Mouse (Mus musculus) ovary, adult 10 weeks (tissue): ENCODE data around the gene Amigo2. TPM values are rescaled to one million over a fixed set of nuclear protein-coding genes. Genes with fewer than 3 reads are reported as not detected.

Experiments
- polyA plus RNA-seq: library from polyadenylated mRNA; stranded (reverse); fragments of 350-450 nt; fragmentation: Illumina TruSeq; extraction: RNeasy Lipid Tissue Mini Kit (QIAGEN cat#74804); gene quantifications from one replicate; pipeline ENCODE4 v1.2.3, GENCODE M21; 2014

Amigo2 gene
- 18.7 TPM for polyA plus RNA-seq

DNA sequence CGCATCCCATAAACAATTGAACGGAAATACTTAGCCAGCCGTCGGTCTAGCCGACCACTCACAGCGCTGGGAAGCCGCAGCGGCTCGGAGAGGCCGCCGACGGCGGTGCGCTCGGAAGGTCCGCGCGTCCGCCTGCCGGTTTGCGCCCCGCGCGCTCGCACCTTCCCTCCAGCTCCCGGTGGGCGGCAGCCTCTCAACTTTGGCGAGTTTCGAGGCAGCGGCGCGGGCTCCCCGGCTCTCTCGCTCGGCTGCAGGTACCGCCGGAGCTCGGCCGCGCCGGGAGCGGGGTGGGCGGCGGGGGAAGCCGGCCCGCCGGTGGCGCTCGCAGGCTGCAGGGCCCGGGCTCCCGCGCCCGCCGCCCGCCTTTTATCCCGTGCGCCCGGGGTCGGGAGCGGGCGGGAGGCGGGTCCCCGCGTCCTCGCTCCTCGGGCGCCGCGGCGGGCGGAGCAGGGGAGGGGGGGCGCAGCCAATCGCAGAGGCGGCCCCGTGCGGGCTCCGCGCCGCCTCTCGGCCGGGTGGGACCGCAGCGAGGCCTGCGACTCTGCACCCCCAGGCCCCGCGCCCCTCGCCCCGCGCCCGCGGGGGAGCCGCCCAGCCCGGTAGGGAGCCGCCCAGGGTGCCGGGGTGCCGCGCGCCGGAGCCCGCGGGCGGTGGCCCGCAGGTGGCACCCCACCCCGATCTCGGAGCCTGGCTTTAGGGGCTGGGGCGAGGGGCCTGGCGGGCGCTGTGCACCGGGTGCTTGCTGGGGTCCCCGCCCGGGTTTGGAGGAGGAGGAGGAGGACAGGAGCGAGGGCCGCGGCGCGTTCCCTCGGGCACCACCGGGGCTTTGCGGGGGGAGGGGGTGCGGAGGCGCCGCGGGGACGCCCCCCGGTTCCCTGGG lies at the start of gene Amigo2, which contains the start of gene Pced1b:
Gene Amigo2 (minus strand): TSS at position 377 of the 880 bp plus-strand sequence.
Gene Pced1b (plus strand): TSS at position 197 of the 880 bp plus-strand sequence.

Other genes starting within 250 kb of the Amigo2 start
- gene Slc38a4, start 191.3 kb downstream of the Amigo2 start, polyA plus RNA-seq = 27.0 TPM
- gene Pced1b, start 180 bp downstream of the Amigo2 start, polyA plus RNA-seq = 1.8 TPM